Mouse (Mus musculus) bone marrow, adult 2 months (tissue): ENCODE measurements at regions not wholly inside any gene's neighbourhood (a gene's known extent, or its start where the extent isn't known, plus 50 kb on each side); places are given as distances from the start of the nearest gene placed in this dataset.
"Not testable (repeated sequence)": the region's sequence is repeated elsewhere in the genome, so short reads cannot be mapped to it uniquely, and the experiment has no call there.

ENCODE experiments used
- CTCF ChIP-seq: fragments of 200-500 bp; IDR thresholded peaks from 2 replicates; pipeline ENCODE4 v1.5.1; 2011; ENCODE audit warnings: low read length, control low read depth; ENCODE audit not compliant: control insufficient read depth, insufficient read depth
- POLR2A ChIP-seq: fragments of 200-500 bp; IDR thresholded peaks from 2 replicates; pipeline ENCODE4 v1.6.1; 2011; ENCODE audit warnings: low read depth, mild to moderate bottlenecking, control low read depth, low read length, borderline replicate concordance; ENCODE audit not compliant: control insufficient read depth

DNA sequence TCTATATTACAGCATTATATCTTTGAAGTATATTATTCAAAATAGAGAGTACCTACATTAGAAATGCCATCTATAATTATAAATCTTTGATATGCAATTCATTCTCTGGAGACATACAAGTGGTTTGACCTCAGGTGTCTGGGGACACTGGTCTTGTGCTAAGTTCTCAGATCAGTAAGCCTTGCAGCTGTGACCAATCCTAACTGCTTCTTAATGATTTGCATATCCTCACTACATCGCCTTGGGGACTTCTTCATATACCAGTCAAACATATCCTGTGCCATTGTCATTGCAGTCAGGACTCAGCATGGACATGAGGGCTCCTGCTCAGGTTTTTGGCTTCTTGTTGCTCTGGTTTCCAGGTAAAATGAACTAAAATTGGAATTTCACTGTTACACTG is 303.9 kb upstream of the Tacstd2 start:
- TF ChIP-seq POLR2A, CTCF: not testable (repeated sequence)
